Mouse (Mus musculus) kidney, postnatal 25 days (tissue): ENCODE measurements around the gene Cisd1.
A peak's percentile ranks its signal among the peaks of the same experiment; 100 is the strongest.

Source experiments
- DNase-seq, 2 experiments: peaks; one replicate each; pipeline ENCODE4 v3.0.0; 2021; ENCODE audit warnings: mixed read lengths in 2 of 2

Gene Cisd1

GRCm38 (mm10) chr10:71348637-71349280 lies 4.0 kb upstream of the Cisd1 start:
- peak in 1 of 2 experiments; percentile 42 for DNase-seq

GRCm38 (mm10) chr10:71347964-71348636 lies 3.3 kb upstream of the Cisd1 start:
- peak; percentile 45 to 71 for DNase-seq

- DNase-seq = peak; percentile 99 to 100
These were observed 2.8 kb upstream of the Cisd1 start, which contains the start of gene Ipmk for GRCm38 (mm10) chr10:71347509-71347949. Gene Ipmk, plus strand, starts transcription at chr10:71347763.

- peak in 1 of 2 experiments; percentile 77 for DNase-seq
These were observed 2.2 kb upstream of the Cisd1 start for GRCm38 (mm10) chr10:71346722-71347508.

DNA sequence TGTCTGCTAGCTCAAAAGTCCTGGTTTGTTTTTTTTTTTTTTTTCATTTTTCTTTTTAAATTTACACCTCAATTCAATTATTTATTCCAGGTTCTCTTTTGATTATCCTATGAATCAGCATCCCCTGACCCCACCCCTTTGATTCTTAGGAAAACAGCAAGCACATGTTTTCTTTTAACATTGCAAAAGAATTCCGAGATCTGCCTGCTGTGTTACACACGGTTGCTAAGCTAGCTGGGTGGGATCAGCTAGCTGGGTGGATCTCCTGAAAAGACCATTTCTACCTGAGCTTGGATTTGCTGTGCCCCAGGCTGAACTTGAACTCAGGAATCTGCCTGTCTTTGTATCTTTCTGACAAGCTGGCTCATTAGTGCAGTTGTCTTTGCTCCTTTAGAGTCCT lies 1.4 kb upstream of the Cisd1 start:
- no peak for DNase-seq

DNA sequence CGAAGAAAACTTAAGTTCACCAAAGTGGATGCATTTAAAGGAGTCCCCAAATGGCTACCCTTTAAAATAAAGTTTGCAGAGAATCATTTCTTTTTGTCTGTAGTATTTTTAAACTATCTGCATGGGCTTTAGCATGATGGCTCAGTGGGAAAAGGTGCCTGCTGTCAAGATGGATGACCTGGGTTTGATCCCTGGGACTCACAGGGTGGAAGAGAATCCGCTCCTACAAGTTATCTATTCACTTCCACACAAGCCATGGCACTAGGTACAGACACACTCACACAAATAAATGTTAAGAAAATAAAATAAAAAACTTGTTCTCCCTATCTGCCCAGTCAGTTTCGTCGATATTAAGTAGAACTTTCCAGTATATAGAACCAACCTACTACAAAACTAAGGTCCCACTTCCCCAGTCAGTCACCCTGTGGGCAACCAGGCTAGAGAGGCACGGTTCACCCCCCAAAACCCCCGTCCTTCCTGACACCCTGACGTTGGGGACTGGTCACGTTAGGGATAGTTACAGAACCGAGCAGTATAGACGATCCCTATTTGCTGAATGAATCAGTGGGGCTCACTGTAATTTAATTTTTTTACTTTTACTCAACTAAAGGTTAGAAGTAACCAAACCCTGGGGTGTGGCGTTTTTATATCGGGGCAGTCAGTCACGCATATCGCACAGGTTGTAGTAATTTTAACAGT lies 1.0 kb downstream of the Cisd1 start:
- DNase-seq = no peak

DNA sequence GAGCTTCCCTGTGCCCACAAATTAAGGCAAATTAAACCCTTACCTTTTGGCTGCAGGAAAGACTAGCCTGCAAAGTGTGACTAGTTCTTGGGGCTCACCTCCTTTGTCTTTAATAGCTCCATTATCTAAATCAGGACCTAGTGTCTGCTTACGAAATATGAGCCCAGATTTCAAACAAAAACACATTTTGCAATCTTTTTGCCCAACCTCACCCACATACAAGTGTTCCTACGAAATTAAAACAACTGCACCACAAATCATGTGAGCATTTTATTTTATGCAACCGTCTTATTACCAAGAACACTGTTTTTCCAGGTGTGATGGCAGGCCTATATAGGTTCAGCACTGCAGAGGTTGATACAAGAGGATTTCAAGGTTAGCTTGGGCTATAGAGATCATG lies 1.6 kb downstream of the Cisd1 start:
- DNase-seq = no peak

DNA sequence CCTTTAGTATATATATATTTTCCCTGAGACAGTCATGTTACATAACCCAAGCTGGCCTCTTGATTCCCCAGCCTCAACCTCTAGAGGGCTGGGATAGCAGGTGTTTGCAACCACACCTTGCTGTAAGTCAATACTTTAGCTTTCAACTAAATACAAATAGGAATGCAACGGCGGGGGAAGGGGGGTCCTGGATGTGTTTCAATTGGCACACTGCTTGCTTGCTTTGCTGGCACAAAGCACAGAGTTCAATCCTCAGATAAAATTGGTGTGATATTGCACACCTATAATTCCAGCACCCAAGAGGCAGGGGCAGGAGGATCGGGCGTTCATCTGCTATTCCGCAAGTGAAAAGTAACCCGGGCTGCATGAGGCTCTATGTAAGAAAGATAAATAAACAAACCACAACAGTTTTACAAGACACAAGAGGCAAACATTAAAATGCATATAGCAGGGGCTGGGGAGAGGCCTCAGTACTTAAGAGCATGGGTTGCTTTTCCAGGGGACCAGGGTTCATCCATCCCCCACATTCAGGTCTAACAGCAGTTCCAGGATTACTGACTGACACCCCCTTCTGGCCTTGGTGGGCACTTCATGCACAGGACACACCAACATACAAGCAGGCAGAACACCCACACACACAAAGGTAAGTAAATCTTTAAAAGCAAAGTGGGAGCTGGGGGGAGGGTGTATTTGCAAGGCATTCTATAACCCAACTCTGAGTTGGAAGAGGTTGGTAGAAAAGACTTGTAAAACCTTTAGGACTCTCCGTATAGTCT lies 2.5 kb downstream of the Cisd1 start:
- DNase-seq = peak; percentile 68 to 70

DNA sequence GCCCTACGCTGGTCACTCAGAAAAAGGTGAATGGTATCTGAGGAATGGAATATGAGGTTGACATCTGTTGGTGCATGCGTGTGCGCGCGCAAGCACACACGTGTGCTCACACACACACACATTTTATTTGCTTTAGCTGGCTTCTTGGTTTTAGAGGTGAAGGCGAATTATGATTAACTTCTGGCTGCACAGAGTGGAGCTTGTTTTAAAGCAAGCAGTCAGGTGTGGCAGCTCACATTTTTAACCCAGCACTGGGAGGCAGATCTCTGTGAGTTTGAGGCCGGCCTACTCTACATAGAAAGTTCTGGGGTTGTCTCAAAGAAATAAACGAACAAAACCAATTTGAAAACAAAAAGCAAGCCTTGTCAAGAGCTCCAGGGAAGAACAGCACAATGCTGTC lies 3.5 kb downstream of the Cisd1 start:
- peak in 1 of 2 experiments; percentile 55 for DNase-seq

DNA sequence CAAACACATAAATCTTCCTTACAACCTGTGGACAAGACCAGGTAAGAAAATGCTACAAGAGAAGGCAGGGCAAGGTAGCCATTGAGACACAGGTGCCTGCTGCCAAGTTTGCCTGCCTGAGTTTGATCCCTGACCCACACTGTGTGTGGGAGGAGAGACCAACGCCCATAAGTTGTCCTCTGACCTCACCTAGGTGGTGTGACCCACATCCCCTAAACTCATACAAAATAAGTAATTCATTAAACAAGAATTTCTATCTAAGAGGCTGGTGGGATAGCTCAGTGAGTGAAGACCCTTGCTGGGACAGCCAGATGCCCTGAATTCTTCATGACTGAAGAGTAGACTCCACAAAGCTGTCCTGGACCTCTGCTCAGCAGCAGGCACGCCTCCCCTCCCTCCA lies 4.6 kb downstream of the Cisd1 start:
- DNase-seq = peak; percentile 72 to 84

GRCm38 (mm10) chr10:71339463-71339862 lies 5.3 kb downstream of the Cisd1 start:
- DNase-seq = peak in 1 of 2 experiments; percentile 57

GRCm38 (mm10) chr10:71338156-71338905 lies 6.4 kb downstream of the Cisd1 start:
- peak; percentile 82 to 83 for DNase-seq

GRCm38 (mm10) chr10:71337733-71338132 lies 7.0 kb downstream of the Cisd1 start:
- peak; percentile 38 to 75 for DNase-seq

- peak in 1 of 2 experiments; percentile 31 for DNase-seq
These were observed 11.9 kb downstream of the Cisd1 start for GRCm38 (mm10) chr10:71332859-71333258.

- DNase-seq = peak; percentile 52 to 56
These were observed 12.4 kb downstream of the Cisd1 start for GRCm38 (mm10) chr10:71332376-71332775.

DNA sequence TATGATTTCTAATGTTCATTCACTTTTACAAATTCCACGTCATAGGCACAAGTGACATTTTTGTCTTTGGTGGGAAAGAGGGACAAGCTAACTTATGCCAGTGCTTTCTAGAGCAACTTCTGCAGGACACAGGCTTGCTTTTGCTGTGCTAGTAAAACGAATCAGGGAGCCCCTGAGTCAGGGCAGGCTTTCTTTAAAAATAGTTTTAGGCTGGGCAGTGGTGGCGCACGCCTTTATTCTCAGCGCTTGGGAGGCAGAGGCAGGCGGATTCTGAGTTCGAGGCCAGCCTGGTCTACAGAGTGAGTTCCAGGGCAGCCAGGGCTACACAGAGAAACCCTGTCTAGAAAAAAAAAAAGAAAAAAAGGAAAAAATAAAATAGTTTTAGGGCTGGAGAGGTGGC lies 12.8 kb downstream of the Cisd1 start:
- peak in 1 of 2 experiments; percentile 28 for DNase-seq

- DNase-seq = peak in 1 of 2 experiments; percentile 31
These were observed 14.7 kb downstream of the Cisd1 start for GRCm38 (mm10) chr10:71330070-71330469.

DNA sequence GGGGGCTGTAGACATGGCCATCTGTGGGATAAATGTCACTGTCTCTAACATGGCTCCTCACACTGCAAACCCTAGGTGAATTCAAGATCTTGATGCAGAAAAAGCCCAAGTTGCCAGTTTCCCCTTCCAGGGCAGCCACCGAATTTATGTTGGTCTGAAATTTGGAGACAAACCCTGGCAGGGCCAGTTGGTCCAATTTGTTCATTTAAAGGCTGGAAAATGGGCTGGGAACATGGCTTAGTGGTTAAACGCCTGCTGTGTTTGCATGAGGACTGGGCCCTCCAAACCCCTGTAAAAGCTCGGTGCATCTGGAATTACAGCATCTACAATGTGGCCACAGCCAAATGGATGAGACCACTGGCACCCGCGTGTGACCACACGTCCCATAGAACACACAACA lies 15.5 kb downstream of the Cisd1 start:
- no peak for DNase-seq

- DNase-seq = no peak
These were observed 15.9 kb downstream of the Cisd1 start for GRCm38 (mm10) chr10:71328870-71329269.

DNA sequence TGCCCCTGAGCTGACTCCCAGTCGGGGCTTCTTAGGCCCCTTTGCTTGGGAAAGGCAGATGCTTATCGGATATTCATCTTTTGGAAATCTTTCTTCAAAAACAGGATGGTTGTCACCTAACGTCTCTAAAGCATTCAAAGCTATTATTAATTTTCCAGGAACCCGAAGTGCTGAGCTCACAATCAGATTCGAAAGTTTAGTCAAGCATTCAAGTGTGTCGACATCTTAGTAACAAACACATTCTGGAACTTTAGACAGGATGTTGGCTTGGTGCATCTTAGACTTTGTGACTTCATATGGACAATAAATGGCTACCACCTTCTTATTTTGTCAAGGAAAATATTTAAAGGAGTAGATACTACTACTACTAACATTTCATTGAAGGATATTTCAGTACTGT lies 16.4 kb downstream of the Cisd1 start:
- no peak for DNase-seq

DNA sequence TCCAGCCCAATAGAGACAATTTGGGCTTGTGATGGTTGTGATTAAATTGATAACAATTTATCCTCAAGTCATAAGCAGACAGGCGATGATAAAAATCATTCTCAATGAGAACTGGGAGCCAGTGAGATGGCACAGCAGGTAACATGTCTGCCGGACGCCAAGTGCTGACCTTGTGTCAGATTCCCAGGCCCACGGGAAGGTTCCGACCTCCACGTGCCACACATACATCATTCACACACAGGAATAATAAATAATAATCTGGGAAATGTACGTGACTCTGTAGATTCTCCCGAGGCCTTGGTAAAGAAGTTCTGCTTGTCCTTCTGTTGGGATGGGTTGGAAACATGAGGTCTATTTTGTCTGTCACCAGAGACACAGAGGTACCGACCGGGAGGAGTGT lies 17.4 kb downstream of the Cisd1 start:
- no peak for DNase-seq
